Comparison of ENCODE assay signal across 18 mouse cellular contexts in genomic region chr7:132790447-132791219, GRCm38 (mm10). TPM values are rescaled to one million over a fixed set of nuclear protein-coding genes. Genes with fewer than 3 reads are reported as not detected.
A peak's percentile ranks its signal among the peaks of the same experiment; 100 is the strongest.
DNase-seq lines count a peak whose midpoint lies in the region; ATAC-seq and TF ChIP-seq lines count a peak whose summit lies in the region.
"Had no signal": no experiment of that assay in that cellular context is flagged by ENCODE, and none has a peak within 500 bp of the region (broad histone marks: within the 10 kb centered on the region; RNA-seq: fewer than 3 reads in every experiment).

No protein-coding gene starts in this region.

- H3K9ac ChIP-seq in ES-Bruce4 (ENCODE audit: low read depth, poor library complexity, severe bottlenecking): no peak overlapping the region
- H3K9ac ChIP-seq in intestine, embryonic 16.5 days (ENCODE audit: low read depth, low read length): no peak overlapping the region
- H3K9ac ChIP-seq: limb, embryonic 15.5 days; midbrain, embryonic 15.5 days; neural tube, embryonic 15.5 days; stomach, embryonic 15.5 days had no signal

- intact Hi-C loops in left cerebral cortex, adult 2 months (cut with DNase I): no loop called here

- no peak overlapping the region for H3K4me3 ChIP-seq in left cerebral cortex, adult 2 months
- no peak overlapping the region for H3K4me3 ChIP-seq in ES-Bruce4 (ENCODE audit: low read depth, low read length)
- no peak overlapping the region for H3K4me3 ChIP-seq in intestine, embryonic 16.5 days (ENCODE audit: low read length)
- H3K4me3 ChIP-seq: heart, adult 2 months; limb, embryonic 15.5 days; midbrain, embryonic 15.5 days; neural tube, embryonic 15.5 days; stomach, embryonic 15.5 days had no signal

- 73% methylated on average over 14 of the region's 14 CpGs for WGBS in intestine, embryonic 16.5 days

- peak; percentile 37 for DNase-seq in cerebellum, adult 8-10 months
- no peak for DNase-seq in cerebellum, postnatal 4 days (ENCODE audit: low spot score in 2 of 2)
- no peak for DNase-seq in left cerebral cortex, adult 2 months (ENCODE audit: extremely low spot score in 1 of 2, low spot score in 2 of 2)
- no peak for DNase-seq in left cerebral cortex, adult 18-20 months (ENCODE audit: low spot score in 2 of 2)
- no peak for DNase-seq in thymus, postnatal 10 days (ENCODE audit: low spot score in 2 of 2)
- DNase-seq in frontal cortex, postnatal 36 days (ENCODE audit: low spot score in 2 of 2): no peak
- DNase-seq: adrenal gland, adult 8-10 months; kidney, postnatal 36 days; retina, postnatal 1 day; thymus, postnatal 4 days had no signal

- H3K27ac ChIP-seq in left cerebral cortex, adult 2 months: peak overlapping the region; percentile 68
- no peak overlapping the region for H3K27ac ChIP-seq in ES-Bruce4 (ENCODE audit: insufficient read depth, low read length)
- peak overlapping the region; percentile 17; the same call in 1 of the 2 replicates for H3K27ac ChIP-seq in intestine, embryonic 16.5 days (ENCODE audit: low read length)
- H3K27ac ChIP-seq: limb, embryonic 15.5 days; midbrain, embryonic 15.5 days; neural tube, embryonic 15.5 days; stomach, embryonic 15.5 days had no signal

- peak; percentile 54 for ATAC-seq in intestine, embryonic 16.5 days
- ATAC-seq: inflammation-experienced regulatory T-cells, adult 6 months; midbrain, embryonic 15.5 days had no signal

- 0 out of 2 replicates have a peak, but pooled peaks have one; percentile 14 for TF ChIP-seq EP300 in ES-Bruce4 (IDR thresholded peaks at IDR 0.05; ENCODE audit: insufficient read depth, low read depth, low read length)

- H3K9me3 ChIP-seq in ES-Bruce4 (replicated peaks; ENCODE audit: control insufficient read depth, insufficient read depth, low read length, poor library complexity, severe bottlenecking): no peaks in the 10 kb centered on the region
- H3K9me3 ChIP-seq in intestine, embryonic 16.5 days (ENCODE audit: control insufficient read depth, low read length): no peaks in the 10 kb centered on the region
- H3K9me3 ChIP-seq: limb, embryonic 15.5 days; midbrain, embryonic 15.5 days; neural tube, embryonic 15.5 days; stomach, embryonic 15.5 days had no signal

- no peak overlapping the region for H3K4me2 ChIP-seq in intestine, embryonic 16.5 days (ENCODE audit: low read depth, low read length)
- H3K4me2 ChIP-seq: limb, embryonic 15.5 days; midbrain, embryonic 15.5 days; neural tube, embryonic 15.5 days; stomach, embryonic 15.5 days had no signal

- peaks cover 2% of the 10 kb centered on the region for H3K4me1 ChIP-seq in ES-Bruce4 (ENCODE audit: control insufficient read depth, insufficient read depth, low read length)
- peaks cover 62% of the 10 kb centered on the region for H3K4me1 ChIP-seq in intestine, embryonic 16.5 days (ENCODE audit: control insufficient read depth, insufficient read depth, low read length)

- no peak for TF ChIP-seq CTCF in left cerebral cortex, adult 2 months (IDR thresholded peaks at IDR 0.05)
- TF ChIP-seq CTCF in ES-Bruce4 (IDR thresholded peaks at IDR 0.05; ENCODE audit: low read depth, low read length): no peak

- no peaks in the 10 kb centered on the region for H3K36me3 ChIP-seq in ES-Bruce4 (ENCODE audit: control insufficient read depth, insufficient read depth, low read length, poor library complexity, severe bottlenecking)
- H3K36me3 ChIP-seq in intestine, embryonic 16.5 days (ENCODE audit: control insufficient read depth, insufficient read depth, low read length): no peaks in the 10 kb centered on the region
- H3K36me3 ChIP-seq: midbrain, embryonic 15.5 days; neural tube, embryonic 15.5 days; stomach, embryonic 15.5 days had no signal

- TF ChIP-seq POLR2A in ES-Bruce4 (IDR thresholded peaks at IDR 0.05; ENCODE audit: insufficient read depth, low read length): no peak

- H3K27me3 ChIP-seq in ES-Bruce4 (ENCODE audit: control insufficient read depth, insufficient read depth, low read length, poor library complexity, severe bottlenecking): no peaks in the 10 kb centered on the region
- no peaks in the 10 kb centered on the region for H3K27me3 ChIP-seq in intestine, embryonic 16.5 days (replicated peaks; ENCODE audit: control insufficient read depth, insufficient read depth, low read length)
- H3K27me3 ChIP-seq: limb, embryonic 15.5 days; midbrain, embryonic 15.5 days; neural tube, embryonic 15.5 days; stomach, embryonic 15.5 days had no signal

RNA-seq across cellular contexts. Expression of gene Fam53b, which starts 23.1 kb away (rescaled TPM):
- 10 to 100 TPM; 57.1 to 75.2 TPM for total RNA-seq in left cerebral cortex, adult 2 months (2021)
- 10 to 100 TPM; 71.7 to 73.5 TPM for total RNA-seq in left cerebral cortex, adult 18-20 months (2021)
- polyA plus RNA-seq in ES-Bruce4 (2011; ENCODE audit: insufficient read depth, insufficient read length, low read depth, missing spikeins): 10.0 and 10.4 TPM in 2 replicates
- polyA plus RNA-seq in intestine, embryonic 16.5 days (2015; fragmentation: Nextera tagmentation; extraction: Ambion mirVana): 22.2 and 23.7 TPM in 2 replicates
